Mouse (Mus musculus): ENCODE results near the gene Gabarap.

Gabarap gene

DNA sequence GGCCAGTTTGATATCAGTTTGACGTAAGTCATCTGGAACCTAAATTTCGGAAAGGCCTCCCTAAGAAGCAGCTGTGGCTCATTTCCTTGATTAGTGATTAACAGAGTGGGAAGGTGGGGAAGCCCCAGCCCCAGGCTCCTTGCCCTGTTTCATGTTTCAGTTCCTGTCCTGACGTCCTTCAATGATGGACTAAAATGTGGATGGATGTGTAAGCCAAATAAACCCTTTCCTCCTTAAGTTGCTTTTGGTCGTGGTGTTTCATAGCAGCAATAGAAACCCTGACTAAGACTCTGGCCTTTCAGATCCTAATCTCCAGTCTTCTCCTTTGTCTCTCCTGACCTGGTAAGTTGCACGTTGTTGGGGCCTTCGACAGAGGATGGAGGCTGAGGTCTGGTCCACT lies 20.7 kb upstream of the Gabarap start:
- no peak for DNase-seq

DNA sequence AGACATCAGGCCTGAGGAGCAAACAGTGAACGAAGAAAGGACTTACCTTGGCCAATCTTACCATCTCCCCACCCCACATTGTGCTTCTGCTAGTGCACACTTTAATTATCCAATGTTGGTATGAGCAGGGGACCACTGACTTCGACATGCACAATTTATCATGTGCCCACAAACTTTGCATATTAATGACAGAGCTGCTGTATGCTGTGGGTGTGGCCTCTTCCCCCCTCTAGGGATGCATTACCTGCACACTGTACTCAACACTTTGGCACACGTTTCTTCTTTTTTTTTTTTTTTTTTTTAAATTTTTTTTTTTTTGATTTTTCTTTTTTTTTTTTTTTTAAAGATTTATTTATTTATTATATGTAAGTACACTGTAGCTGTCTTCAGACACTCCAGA lies 20.2 kb upstream of the Gabarap start:
- DNase-seq: no peak

DNA sequence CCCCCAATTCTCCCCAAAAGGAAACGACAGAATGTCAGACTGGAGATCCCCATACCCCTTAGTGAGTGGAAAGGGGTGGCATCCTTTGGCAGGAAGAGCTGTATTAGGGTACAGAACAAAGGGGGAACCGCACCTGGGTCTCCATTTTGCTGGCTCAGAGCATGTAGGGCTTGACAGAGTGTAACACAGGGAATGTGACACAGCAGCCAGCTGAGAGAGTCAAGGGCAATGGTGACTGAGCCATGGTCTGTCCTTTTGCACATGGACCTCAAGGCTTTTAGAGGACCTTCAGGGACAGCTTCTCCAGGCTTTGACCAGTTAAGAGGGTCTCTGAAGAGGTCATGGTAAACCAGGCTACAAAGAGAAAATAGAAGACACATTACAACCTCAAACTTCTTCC lies 16.0 kb upstream of the Gabarap start:
- DNase-seq: no peak

DNA sequence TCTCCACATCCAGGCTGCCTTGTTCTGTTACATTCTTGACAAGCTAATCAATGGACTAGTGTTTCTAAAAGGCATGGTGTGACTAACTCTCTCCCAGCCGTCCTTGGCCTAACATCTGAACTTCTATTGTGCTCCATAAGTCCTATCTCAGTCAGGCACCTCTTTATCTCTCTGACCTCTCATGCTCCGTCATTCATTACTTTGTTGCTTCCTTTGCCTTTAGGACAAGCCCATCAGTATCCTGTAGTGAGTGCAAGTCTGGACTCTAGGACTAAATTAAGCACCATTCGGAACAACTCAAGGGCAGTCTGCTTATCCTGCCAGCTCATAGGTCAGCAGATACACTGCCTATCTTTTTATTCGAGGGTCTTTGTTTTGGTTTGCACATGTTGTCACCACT lies 14.7 kb upstream of the Gabarap start:
- no peak for DNase-seq

DNA sequence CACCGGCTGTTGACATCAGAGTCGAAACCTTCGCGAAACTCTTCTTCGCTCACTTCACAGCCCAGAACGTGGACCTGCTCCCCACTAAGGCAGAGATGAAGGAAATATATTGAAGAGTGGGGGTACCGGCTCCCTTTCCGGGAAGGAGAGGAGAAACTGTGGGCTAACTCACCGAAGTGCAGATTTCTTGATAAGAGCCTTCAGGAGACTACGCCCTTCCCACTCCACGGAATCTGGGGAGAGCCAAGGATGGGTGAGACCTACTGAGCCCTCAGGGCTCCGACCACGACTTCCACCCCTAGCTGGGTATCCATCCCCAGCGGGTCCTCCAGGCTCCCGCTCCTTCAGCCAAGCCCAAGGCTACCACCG lies 11.1 kb upstream of the Gabarap start:
- no peak for DNase-seq

DNA sequence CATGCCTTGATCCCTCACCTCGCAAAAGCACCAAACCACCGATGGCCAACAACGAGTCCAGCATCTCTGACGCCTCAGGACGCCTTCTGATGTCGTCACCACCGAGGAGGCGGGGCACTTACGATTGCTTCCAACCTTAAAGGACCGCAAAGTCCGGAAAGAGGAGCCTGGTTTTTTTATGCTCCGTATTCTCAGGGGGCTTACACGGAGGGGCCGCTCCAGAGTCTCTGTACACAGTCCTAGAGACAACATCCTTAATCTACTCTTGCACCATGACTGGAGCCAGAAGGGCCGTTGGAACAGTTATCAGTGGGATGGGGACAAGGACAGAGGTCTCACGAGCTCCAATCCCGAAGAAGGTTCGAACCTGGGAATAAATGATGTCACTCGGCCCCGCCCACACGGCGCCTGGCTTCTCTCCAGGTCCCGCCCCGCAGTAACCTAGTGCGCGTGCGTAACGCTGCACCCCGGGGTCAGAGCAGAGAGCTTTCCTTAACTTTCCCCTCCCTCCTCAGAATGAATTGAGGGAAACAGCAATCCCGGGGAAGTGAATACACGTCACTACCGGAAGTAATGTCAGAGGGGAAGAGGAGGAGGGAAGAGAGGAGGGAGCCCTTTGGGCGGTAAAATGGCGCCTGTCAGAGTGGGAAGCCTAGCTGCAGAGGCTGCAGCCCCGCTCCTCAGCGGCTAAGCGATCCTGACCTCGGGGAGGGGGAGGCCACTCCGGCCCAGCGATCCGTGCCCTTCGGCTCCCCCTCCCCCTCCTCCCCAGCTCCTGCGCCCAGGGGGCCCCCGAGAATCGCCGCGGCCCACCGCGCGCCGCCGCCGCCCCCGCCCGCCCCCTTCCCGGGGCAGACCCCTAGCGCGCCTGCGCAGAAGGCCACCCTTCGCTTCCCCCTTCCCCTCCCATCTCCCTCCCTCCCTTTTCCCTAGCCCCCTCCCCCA lies 10.5 kb upstream of the Gabarap start:
- peak; percentile 98 for DNase-seq

DNA sequence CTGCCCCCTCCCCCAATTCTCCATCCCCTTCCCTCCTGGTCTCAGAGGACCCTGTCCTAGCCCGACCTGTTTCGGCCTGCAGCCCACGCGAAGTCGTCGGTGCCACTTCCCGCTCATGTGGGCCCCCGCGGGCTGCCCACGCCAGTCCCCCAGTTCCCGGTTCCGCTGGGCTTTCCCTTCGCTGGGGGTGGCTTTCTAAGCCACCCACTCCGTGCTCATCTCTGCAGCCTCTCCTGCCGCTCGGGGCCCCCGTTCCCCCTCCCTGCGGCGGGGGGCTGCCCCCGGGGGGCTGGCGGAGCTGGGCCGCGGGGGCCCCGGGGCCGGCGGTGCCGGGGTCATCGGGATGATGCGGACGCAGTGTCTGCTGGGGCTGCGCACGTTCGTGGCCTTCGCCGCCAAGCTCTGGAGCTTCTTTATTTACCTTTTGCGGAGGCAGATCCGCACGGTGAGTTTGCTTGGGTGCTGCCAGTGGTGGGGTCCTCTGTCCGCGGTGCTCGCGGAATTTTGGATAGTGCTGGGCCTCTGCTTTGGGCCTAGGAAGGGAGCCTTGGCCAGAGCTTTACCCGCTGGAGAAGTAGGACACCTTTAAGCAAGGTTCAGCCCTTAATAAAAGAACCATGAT lies 9.7 kb upstream of the Gabarap start, which contains the start of gene Ctdnep1:
Gene Ctdnep1, plus strand, starts transcription at position 16 of the 622 bp plus-strand sequence.
- DNase-seq: peak; percentile 57

DNA sequence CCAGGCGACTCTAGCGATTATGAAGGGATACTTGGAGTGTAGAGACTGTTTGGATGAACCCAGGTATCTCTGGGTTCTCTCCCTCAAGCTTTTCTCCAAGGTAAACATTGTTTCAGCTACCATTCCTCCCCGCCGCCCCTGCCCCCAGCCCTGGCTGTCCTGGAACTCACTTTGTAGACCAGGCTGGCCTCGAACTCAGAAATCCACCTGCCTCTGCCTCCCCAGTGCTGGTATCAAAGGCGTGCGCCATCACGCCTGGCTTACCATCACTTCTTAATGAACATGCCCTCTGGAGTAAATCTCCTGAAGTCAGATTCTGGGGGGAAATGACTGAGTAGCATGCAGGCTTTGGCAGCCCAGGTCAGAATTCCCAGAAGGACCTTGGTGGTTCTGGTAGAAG lies 8.7 kb upstream of the Gabarap start, which contains the start of gene Elp5:
Gene Elp5, minus strand, starts transcription at position 293 of the 400 bp plus-strand sequence.
- DNase-seq: no peak

DNA sequence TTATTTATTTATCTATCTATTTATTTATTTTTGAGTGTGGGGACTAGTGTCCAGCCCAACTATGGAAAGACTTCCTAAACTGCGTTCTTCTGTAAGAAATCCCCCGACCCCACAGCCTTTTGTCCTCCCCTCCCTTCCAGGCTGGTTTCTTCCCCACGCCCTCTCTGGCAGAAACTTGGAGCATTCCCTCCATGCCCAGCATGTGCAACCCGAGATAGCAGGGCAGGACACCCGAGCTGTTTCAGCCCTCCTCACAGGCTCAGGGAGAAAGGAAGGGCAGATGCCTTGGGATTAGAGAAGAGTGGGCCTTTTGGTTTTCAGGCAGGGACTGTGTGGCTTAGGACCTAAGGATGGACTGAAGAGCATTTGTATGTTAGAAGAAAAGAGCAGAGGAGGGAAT lies 8.1 kb upstream of the Gabarap start:
- DNase-seq: no peak

DNA sequence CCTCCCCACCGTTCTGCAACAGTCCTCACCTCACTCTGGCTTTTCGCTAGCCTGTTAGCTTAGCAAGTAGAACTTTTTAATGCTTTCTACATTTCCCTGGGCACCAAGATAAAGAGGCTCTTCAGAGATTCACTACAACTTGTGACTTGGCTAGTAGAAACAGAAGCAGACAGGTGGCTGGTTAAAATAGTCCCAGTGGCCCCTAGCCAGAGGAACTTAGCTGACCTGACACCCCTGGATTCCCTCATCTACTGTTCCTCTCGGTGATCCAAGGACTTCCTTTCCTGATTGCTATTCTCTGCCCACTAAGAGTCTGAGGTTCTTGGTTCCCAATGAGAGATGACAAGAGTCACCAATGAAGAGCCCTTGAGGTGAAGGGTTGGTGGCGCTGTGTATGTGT lies 7.6 kb upstream of the Gabarap start:
- DNase-seq: no peak

DNA sequence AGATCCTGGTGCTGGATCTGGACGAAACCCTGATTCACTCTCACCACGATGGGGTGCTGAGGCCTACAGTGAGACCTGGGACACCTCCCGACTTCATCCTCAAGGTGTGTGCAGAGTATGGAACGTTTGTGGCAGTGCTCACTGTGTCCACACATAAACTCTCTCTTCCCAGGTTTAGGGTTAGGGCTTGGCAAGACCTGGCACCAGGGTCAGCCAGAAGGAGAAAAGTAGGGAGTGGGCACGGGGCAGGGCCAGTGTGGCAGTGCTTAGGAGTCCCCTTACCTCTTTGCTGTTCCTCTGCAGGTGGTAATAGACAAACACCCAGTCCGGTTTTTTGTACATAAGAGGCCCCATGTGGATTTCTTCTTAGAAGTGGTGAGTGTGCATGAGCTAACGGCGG lies 6.5 kb upstream of the Gabarap start:
- no peak for DNase-seq

DNA sequence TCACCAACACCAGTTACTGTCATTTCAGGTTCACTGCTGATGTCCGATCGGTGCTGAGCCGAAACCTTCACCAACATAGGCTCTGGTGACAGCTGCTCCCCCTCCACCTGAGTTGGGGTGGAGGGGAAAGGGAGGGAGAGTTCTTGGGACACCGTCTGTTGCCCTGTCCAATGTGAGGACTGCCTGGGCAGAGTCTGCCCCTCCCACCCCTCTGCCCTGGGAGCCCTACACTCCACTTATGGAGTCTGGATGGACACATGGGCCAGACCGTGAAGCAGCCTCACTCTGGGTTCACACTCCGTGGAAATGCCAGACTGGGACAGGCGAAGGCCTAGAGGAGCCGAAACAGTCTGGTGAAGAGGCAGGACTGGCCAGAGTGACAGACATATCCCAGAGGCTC lies 994 bp upstream of the Gabarap start:
- DNase-seq: peak; percentile 21

DNA sequence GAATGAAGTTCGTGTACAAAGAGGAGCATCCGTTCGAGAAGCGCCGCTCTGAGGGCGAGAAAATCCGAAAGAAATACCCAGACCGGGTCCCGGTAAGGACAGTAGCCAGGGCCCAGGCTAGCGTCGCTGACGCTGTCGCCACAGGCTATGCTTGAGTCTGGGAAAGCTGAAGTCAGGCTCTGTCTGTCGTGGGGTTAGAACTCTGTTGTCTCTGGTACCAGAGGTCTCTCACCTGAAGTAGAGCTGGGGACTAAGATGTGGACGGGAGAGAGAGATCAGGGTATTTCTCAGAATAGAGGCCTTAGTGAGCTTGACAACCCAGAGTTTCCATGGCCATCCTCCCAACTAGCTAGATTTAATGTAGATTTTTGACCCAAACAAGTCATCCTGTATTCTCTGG lies 768 bp downstream of the Gabarap start:
- DNase-seq: no peak

DNA sequence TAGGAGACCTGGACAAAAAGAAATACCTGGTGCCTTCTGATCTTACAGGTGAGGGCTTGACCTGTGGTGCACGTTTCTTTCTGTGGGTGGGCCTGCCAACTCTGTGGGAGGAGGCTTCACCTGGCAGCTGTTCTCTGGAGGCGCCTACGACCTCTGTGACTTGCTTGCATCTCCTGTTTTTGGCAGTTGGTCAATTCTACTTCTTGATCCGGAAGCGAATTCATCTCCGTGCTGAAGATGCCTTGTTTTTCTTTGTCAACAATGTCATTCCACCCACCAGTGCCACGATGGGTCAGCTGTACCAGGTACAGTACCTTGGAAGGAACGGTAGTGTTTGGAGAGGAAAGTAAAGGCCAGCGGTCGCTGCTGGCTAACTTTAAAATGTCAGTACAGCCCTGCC lies 1.5 kb downstream of the Gabarap start:
- DNase-seq: peak; percentile 36

DNA sequence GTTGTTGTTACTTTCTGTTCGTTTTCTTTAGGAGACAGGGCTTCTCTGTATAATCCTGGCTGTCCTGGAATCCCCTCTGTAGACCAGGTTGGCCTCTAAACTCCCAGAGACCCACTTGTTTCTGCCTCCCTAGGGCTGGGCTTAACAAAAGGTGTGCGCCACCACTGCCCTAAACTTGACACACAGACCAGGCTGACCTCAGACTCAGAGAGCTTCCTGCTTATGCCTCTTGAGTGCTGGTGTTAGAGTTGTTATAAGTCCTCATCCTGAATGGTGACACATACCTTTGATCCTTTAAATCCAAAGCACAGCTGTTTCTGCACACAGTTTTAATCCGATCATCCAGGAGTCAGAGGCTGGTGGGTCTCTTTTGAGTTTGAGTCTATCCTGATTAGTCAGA lies 2.0 kb downstream of the Gabarap start:
- DNase-seq: peak; percentile 9

DNA sequence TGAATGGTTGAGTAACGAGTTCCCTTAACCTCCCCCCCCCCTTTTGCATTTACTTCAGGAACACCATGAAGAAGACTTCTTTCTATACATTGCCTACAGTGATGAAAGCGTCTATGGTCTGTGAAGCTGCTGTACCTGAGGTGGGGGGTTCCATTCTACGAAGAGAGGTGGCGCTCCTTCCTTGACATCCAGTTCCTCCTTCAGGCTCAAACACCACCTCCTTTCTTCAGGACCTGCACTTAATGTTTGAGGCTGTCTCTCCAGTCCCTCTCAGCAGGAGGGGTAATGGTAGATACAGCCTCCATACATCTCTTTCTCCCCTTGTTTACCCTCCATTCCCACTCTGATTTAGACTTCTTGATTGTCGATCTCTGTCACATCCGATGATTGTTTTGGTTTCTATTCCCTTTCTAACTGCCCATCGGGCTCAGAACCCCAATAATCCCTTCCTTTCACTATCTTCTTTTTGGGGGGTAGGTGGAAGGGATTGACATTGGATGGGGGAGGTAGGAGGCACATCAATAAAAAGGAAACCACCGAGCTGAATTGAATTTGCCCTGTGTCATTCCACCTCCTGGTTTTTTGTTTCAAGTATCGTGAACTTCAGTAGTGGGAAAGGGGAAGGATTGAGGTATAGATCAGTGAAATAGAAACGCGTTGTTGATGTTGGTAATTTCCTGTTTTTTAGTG lies 3.6 kb downstream of the Gabarap start:
- no peak for DNase-seq

DNA sequence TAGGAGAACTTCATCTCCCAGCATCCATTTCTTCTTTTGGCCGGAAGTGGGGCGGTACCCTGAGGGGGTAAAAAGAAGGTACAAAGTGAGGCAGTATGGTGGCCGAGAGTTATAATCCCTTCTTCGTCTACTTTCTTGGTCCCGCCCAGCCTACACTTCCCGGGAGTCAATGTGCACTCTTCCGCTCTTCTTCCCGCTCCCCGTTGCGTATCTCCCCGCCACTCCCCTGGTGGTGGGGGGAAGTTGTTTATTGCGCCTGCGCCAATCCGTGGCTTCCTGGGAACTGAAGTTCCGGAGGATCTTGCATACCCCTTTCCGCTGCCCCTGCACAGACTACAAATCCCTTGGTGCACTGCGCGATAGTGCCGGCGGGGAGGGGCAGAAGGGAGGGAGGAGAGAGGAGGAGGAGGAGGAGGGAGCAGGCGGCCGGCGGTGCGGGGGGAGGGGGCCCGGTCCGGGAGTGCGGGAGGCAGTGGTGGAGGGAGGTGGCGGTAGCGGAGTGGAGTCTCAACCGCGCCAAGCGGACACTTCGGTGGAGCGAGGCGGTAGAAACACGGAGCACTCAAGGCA lies 4.5 kb downstream of the Gabarap start, which contains the start of gene Phf23:
Gene Phf23, plus strand, starts transcription at position 387 of the 570 bp plus-strand sequence.
- peak; percentile 98 for DNase-seq

DNA sequence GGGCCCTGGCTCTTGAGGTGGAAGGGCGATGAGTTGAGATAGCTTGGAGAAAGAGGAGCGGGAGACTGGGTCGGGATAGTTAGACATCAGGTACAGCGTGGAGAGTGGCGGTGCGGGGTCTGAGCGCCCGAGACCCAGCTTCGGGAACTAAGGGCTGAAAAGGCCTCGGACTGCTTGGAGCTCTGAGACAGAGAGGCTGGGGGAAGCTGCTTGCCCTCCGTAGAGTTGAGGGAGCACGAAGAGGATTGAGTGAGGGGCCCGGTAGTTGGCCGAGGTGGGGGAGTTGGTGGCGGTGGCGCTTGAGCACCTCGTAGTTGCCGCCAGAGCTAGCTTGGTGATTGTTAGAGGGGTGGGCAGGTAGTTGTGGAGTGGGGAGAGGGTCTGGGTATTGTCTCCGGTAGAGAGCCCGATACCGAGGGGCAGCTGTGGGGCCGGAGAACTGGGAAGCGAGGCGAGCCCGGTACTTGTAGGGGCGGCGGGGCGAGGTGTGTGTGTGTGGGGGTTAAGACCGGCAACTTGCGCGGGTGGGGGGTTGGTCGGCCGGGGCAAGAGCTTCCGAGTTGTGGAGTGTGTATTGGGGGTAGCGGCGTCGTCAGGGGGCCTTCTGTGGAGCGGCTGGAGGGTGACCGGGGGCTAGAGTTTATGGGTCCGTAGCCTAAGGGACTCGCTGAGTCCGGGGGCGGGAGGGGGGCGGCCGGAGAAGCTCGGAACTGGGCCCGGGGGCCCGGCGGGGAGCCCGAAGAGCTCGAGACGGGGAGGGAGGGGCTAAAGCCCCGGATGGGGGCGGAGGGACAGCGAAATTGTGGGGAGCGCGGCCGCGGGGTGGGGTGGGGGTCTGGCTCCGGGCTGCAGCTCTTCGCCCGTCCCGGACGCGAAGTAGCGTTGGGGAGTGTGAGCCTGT lies 5.5 kb downstream of the Gabarap start:
- peak; percentile 82 for DNase-seq

DNA sequence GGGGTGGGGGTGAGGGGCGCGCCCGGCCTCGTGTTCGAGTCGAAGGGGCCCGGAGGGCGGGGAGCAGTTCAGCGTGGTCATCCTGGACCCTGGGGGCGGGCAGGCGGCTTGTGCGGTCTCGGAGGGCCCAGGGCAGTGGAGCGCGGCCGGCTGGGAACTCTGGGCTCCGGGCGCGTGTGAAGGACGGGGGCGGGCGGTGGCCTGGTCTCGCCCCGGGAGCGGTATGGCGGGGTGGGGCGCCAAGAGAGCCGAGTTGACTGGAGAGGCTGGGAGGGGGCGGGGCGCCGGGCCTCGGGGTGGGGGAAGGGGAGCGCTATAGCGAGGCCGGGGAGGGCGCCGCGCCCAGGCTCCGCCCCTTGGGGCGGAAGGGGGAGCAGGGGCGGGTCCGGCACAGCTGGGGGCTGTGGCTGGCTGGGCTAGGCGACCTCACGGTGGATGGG lies 6.1 kb downstream of the Gabarap start:
- peak; percentile 96 for DNase-seq

DNA sequence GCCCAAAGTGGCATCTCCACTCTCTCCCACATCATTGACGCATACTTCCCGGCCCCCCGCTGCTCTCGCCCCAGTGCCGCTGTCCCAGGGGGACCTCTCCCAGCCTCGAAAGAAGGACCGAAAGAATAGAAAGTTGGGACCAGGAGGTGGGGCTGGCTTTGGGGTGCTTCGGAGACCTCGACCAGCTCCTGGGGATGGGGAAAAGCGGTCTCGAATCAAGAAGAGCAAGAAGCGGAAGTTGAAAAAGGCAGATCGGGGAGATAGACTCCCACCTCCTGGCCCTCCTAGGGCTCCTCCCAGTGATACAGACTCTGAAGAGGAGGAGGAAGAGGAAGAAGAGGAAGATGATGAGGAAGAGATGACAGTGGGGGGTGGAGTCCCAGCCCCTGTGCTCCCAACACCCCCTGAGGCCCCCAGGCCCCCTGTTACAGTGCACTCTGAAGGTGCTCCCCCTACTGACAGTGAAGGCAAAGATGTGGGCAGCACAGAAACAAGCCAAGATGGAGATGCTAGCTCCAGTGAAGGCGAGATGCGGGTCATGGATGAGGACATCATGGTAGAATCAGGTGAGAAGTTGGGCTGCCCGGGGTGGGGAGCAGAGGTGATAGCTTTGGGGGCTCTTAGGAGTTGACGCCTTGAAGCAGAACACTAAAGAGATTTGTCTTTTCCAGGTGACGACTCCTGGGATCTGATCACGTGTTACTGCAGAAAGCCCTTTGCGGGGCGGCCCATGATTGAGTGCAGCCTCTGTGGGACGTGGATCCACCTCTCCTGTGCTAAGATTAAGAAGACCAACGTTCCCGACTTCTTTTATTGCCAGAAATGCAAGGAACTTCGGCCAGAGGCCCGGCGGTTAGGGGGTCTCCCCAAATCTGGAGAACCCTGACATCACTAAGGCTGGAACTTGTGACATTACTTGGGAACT lies 7.9 kb downstream of the Gabarap start:
- DNase-seq: peak; percentile 26

DNA sequence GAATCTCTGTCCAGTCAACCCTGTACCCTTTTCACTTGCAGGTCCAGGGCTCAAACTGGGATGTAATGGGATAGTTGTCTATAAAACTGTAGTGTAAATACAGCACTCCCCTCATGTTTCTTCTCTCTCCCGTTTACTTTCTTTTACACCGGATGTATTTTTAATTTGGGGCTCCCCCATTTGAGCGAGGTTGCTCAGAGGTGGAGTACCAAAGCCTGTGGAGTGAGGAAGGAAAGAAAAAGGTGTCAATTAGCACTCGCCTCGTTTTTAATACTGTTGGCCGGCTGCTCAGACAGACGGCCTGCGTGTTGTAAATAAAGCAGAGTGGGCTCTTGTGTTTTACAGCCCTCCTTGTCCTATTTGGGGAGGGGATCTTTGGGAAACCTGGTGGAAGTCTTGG lies 8.7 kb downstream of the Gabarap start:
- DNase-seq: no peak
